Mouse (Mus musculus): Measurements from ENCODE around the gene Ttc39d. TPM values are rescaled to one million over a fixed set of nuclear protein-coding genes. Genes with fewer than 3 reads are reported as not detected.

The Ttc39d gene
- polyA plus RNA-seq, 1 experiment from 2014 or later, result not detected

GRCm38 (mm10) chr17:80167436-80167835 lies 39.8 kb upstream of the Ttc39d start:
- 86% methylated on average over 4 of the region's 4 CpGs for WGBS
- Histone ChIP-seq H3K9ac (ENCODE audit: low read depth, low read length) (no peak overlapping the region), H3K27me3 (replicated peaks; ENCODE audit: control insufficient read depth, insufficient read depth, low read length) (no peaks in the 10 kb centered on the region), H3K27ac (ENCODE audit: low read depth, low read length) (no peak overlapping the region), H3K4me1 (replicated peaks; ENCODE audit: control insufficient read depth, insufficient read depth, low read length) (no peaks in the 10 kb centered on the region), H3K4me3 (ENCODE audit: low read depth, low read length) (no peak overlapping the region), H3K9me3 (ENCODE audit: control insufficient read depth) (no peaks in the 10 kb centered on the region), H3K36me3 (ENCODE audit: control insufficient read depth, insufficient read depth) (peaks cover 6% of the 10 kb centered on the region; the same call in 1 of the 2 replicates), H3K4me2 (replicated peaks; ENCODE audit: low read depth) (no peak overlapping the region)
- no peak for TF ChIP-seq CTCF (IDR thresholded peaks at IDR 0.05; ENCODE audit: low read depth)
- ATAC-seq, result no peak

DNA sequence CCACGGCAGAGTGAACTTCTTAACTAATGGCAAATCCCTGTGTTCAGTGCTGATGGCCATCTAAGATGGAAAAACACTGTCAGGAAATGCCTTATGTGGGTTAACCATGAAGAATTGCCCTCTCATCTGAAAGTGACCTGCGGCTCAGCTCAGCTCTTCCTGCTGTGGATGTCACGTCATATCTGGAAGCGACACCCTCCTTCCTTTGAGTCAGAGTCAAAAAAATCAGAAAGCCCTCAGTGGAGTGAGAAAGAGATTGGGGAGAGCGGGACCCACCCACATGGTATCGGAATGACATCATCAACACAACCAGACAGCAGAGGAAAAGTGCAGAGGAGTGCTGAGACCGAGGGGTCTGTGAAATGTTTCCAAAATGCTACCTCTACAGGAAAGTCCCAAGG lies 39.4 kb upstream of the Ttc39d start:
- H3K27me3 ChIP-seq (replicated peaks; ENCODE audit: control insufficient read depth, insufficient read depth, low read length), result no peaks in the 10 kb centered on the region
- no peak for TF ChIP-seq CTCF (IDR thresholded peaks at IDR 0.05; ENCODE audit: low read depth)
- no peak overlapping the region for H3K27ac ChIP-seq (ENCODE audit: low read depth, low read length)
- WGBS, result 58% methylated on average over 7 of the region's 7 CpGs
- H3K4me2 ChIP-seq (replicated peaks; ENCODE audit: low read depth), result no peak overlapping the region
- H3K9ac ChIP-seq (ENCODE audit: low read depth, low read length), result no peak overlapping the region
- no peaks in the 10 kb centered on the region for H3K4me1 ChIP-seq (replicated peaks; ENCODE audit: control insufficient read depth, insufficient read depth, low read length)
- H3K36me3 ChIP-seq (ENCODE audit: control insufficient read depth, insufficient read depth), result peaks cover 6% of the 10 kb centered on the region; the same call in 1 of the 2 replicates
- no peaks in the 10 kb centered on the region for H3K9me3 ChIP-seq (ENCODE audit: control insufficient read depth)
- ATAC-seq, result no peak
- no peak overlapping the region for H3K4me3 ChIP-seq (ENCODE audit: low read depth, low read length)

DNA sequence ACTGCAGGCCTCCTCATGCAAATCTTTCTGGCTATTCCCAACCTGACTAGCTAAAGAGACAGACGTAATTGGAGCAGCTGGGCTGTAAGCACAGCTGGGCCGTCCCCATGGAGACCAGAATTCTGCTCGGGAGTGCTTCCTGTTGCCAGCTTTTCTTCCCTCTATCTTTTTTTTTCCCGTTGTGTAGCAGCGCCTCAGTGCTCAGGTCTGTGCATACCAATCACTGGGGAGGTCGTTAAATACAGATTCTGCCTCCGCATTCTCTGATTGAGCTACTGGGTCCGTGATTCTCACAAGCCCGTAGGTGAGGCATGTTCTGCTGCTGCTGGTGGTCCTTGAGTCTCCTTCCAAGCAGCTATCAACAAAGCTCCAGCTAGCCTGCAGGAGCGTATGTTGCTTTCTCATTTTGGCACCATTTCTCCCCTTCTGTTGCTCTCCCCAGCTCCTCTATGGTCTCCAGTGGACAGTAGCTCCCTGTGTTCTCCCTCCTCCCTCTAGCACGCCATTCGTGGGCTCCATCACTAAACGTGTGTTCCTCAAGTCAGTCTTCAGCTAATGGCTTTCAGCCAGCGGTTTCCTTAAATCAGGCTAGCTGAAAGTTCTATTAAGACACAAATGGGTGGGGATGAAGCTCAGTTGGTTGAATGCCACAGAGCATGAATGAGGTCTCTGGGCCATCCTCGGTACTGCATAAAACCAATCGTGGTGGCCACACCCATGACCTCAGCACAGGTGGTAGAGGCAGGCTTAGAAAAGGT lies 38.7 kb upstream of the Ttc39d start:
- ATAC-seq, result 0 out of 2 replicates have a peak, but pooled peaks have one; percentile 14
- no peaks in the 10 kb centered on the region for H3K9me3 ChIP-seq (ENCODE audit: control insufficient read depth)
- H3K27me3 ChIP-seq (replicated peaks; ENCODE audit: control insufficient read depth, insufficient read depth, low read length), result no peaks in the 10 kb centered on the region
- H3K36me3 ChIP-seq (ENCODE audit: control insufficient read depth, insufficient read depth), result peaks cover 6% of the 10 kb centered on the region; the same call in 1 of the 2 replicates
- WGBS, result 39% methylated on average over 16 of the region's 16 CpGs
- no peak overlapping the region for H3K27ac ChIP-seq (ENCODE audit: low read depth, low read length)
- peak overlapping the region; percentile 47 for H3K4me2 ChIP-seq (replicated peaks; ENCODE audit: low read depth)
- H3K4me3 ChIP-seq (ENCODE audit: low read depth, low read length), result no peak overlapping the region
- no peak overlapping the region for H3K9ac ChIP-seq (ENCODE audit: low read depth, low read length)
- no peak for TF ChIP-seq CTCF (IDR thresholded peaks at IDR 0.05; ENCODE audit: low read depth)
- H3K4me1 ChIP-seq (replicated peaks; ENCODE audit: control insufficient read depth, insufficient read depth, low read length), result no peaks in the 10 kb centered on the region

GRCm38 (mm10) chr17:80169792-80170191 lies 37.5 kb upstream of the Ttc39d start:
- Histone ChIP-seq H3K27me3 (replicated peaks; ENCODE audit: control insufficient read depth, insufficient read depth, low read length) (no peaks in the 10 kb centered on the region), H3K4me1 (replicated peaks; ENCODE audit: control insufficient read depth, insufficient read depth, low read length) (no peaks in the 10 kb centered on the region), H3K4me2 (replicated peaks; ENCODE audit: low read depth) (no peak overlapping the region), H3K4me3 (ENCODE audit: low read depth, low read length) (no peak overlapping the region), H3K36me3 (ENCODE audit: control insufficient read depth, insufficient read depth) (peaks cover 6% of the 10 kb centered on the region; the same call in 1 of the 2 replicates), H3K9ac (ENCODE audit: low read depth, low read length) (no peak overlapping the region), H3K27ac (ENCODE audit: low read depth, low read length) (no peak overlapping the region), H3K9me3 (ENCODE audit: control insufficient read depth) (no peaks in the 10 kb centered on the region)
- no peak for TF ChIP-seq CTCF (IDR thresholded peaks at IDR 0.05; ENCODE audit: low read depth)
- ATAC-seq, result no peak
- WGBS, result 93% methylated on average over 6 of the region's 6 CpGs

DNA sequence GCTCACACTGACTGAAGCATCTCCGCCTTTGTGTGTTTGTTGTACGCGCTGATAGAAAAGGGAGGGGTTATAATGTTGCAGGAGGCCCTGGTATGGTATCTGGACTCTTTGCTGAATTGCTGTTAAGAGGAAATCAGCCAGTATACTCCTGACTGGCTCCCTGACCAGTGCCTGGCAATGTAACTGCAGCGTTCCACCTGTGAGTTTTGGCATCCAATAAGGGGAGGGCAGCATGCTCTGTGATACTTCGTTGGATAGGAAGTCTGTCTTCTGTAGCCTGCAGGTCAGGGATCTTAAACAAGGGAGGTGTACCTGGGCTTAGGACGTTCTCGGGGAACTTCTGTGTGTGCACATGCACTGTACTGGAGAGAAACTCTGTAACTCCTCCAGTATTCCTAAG lies 36.3 kb upstream of the Ttc39d start:
- H3K36me3 ChIP-seq (ENCODE audit: control insufficient read depth, insufficient read depth), result peaks cover 6% of the 10 kb centered on the region; the same call in 1 of the 2 replicates
- no peaks in the 10 kb centered on the region for H3K4me1 ChIP-seq (replicated peaks; ENCODE audit: control insufficient read depth, insufficient read depth, low read length)
- no peak overlapping the region for H3K4me3 ChIP-seq (ENCODE audit: low read depth, low read length)
- no peak overlapping the region for H3K4me2 ChIP-seq (replicated peaks; ENCODE audit: low read depth)
- H3K9ac ChIP-seq (ENCODE audit: low read depth, low read length), result no peak overlapping the region
- no peak overlapping the region for H3K27ac ChIP-seq (ENCODE audit: low read depth, low read length)
- WGBS, result 87% methylated on average over 7 of the region's 7 CpGs
- TF ChIP-seq CTCF (IDR thresholded peaks at IDR 0.05; ENCODE audit: low read depth), result no peak
- no peaks in the 10 kb centered on the region for H3K27me3 ChIP-seq (replicated peaks; ENCODE audit: control insufficient read depth, insufficient read depth, low read length)
- ATAC-seq, result no peak
- H3K9me3 ChIP-seq (ENCODE audit: control insufficient read depth), result no peaks in the 10 kb centered on the region

GRCm38 (mm10) chr17:80171948-80172347 lies 35.3 kb upstream of the Ttc39d start:
- ATAC-seq, result no peak
- TF ChIP-seq CTCF (IDR thresholded peaks at IDR 0.05; ENCODE audit: low read depth), result no peak

More at GRCm38 (mm10) chr17:80171948-80172347, 35.3 kb upstream of the Ttc39d start:
- Histone ChIP-seq H3K27ac (ENCODE audit: low read depth, low read length) (no peak overlapping the region), H3K4me1 (replicated peaks; ENCODE audit: control insufficient read depth, insufficient read depth, low read length) (no peaks in the 10 kb centered on the region), H3K36me3 (ENCODE audit: control insufficient read depth, insufficient read depth) (peaks cover 6% of the 10 kb centered on the region; the same call in 1 of the 2 replicates), H3K4me3 (ENCODE audit: low read depth, low read length) (no peak overlapping the region), H3K27me3 (replicated peaks; ENCODE audit: control insufficient read depth, insufficient read depth, low read length) (no peaks in the 10 kb centered on the region), H3K9ac (ENCODE audit: low read depth, low read length) (no peak overlapping the region), H3K9me3 (ENCODE audit: control insufficient read depth) (no peaks in the 10 kb centered on the region), H3K4me2 (replicated peaks; ENCODE audit: low read depth) (no peak overlapping the region)
- WGBS, result 87% methylated on average over 4 of the region's 4 CpGs
